ENCODE assay signal across 30 mouse cellular contexts in genomic region chr15:68635633-68636032, GRCm38 (mm10).
"Had no signal": no experiment of that assay in that cellular context is flagged by ENCODE, and none has a peak within 500 bp of the region (broad histone marks: within the 10 kb centered on the region; RNA-seq: fewer than 3 reads in every experiment).

No protein-coding gene starts in this region.

- H3K27ac ChIP-seq: left cerebral cortex, adult 2 months; limb, embryonic 10.5 days; limb, embryonic 12.5 days; limb, embryonic 13.5 days; limb, embryonic 15.5 days; liver, embryonic 12.5 days; liver, embryonic 13.5 days; liver, embryonic 14.5 days; liver, embryonic 15.5 days; lung, embryonic 15.5 days; macrophage; midbrain, embryonic 10.5 days; midbrain, embryonic 12.5 days; midbrain, embryonic 13.5 days; midbrain, embryonic 15.5 days had no signal

- H3K4me3 ChIP-seq: left cerebral cortex, adult 2 months; limb, embryonic 10.5 days; limb, embryonic 12.5 days; limb, embryonic 13.5 days; limb, embryonic 15.5 days; liver, embryonic 12.5 days; liver, embryonic 13.5 days; liver, embryonic 15.5 days; lung, embryonic 15.5 days; megakaryocyte, embryonic 14.5 days; midbrain, embryonic 10.5 days; midbrain, embryonic 12.5 days; midbrain, embryonic 13.5 days; midbrain, embryonic 15.5 days; myocyte had no signal

- ATAC-seq: liver, embryonic 12.5 days; liver, postnatal 0 days; lung, postnatal 0 days; midbrain, embryonic 13.5 days; midbrain, embryonic 15.5 days; midbrain, embryonic 16.5 days had no signal

- DNase-seq: left cerebral cortex, postnatal 4 days; liver; liver, embryonic 13.5 days; liver, postnatal 0 days; lung, adult 18-20 months; lung, adult 2 months; lung, embryonic 14.5 days; lung, postnatal 10 days; lung, postnatal 14 days; lung, postnatal 36 days; lung, postnatal 4 days; midbrain, embryonic 14.5 days had no signal
